Comparison of ENCODE assay signal across 5 mouse cellular contexts in the genomic region with DNA sequence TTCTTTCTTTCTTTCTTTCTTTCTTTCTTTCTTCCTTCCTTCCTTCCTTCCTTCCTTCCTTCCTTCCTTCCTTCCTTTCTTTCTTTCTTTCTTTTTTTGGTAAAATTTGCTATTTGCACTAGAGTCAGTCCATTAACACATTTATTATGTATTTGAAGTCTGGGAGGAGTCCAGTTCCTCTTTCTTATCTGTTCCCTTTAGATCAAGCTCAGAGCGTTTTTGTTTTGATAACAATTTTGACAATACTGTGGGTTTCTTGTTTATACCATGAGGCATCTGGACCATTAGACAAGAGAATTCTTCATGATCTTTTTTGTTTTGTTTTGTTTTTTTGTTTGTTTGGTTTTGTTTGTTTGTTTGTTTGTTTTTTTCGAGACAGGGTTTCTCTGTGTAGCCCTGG. TPM values are rescaled to one million over a fixed set of nuclear protein-coding genes. Genes with fewer than 3 reads are reported as not detected.
DNase-seq lines count a peak whose midpoint lies in the region; ATAC-seq and TF ChIP-seq lines count a peak whose summit lies in the region.
"Not testable (repeated sequence)": the region's sequence is repeated elsewhere in the genome, so short reads cannot be mapped to it uniquely, and the experiment has no call there.
"Had no signal": no experiment of that assay in that cellular context is flagged by ENCODE, and none has a peak within 500 bp of the region (broad histone marks: within the 10 kb centered on the region; RNA-seq: fewer than 3 reads in every experiment).

No protein-coding gene starts in this region.

- TF ChIP-seq POLR2A in MEL (IDR thresholded peaks at IDR 0.05; ENCODE audit: control insufficient read depth in 1 of 2, insufficient read depth in 1 of 2, low read depth in 1 of 2, low read length in 2 of 2, poor library complexity in 1 of 2), result not testable (repeated sequence)

- not testable (repeated sequence) for H3K27me3 ChIP-seq in G1E (ENCODE audit: insufficient read depth, low read length); MEL (ENCODE audit: control insufficient read depth in 1 of 2, insufficient read depth in 2 of 2, low read length in 2 of 2)

- H3K9ac ChIP-seq in MEL (ENCODE audit: control insufficient read depth, low read depth, low read length, poor library complexity, severe bottlenecking), result not testable (repeated sequence)

- TF ChIP-seq EP300 in MEL (IDR thresholded peaks at IDR 0.05; ENCODE audit: low read depth in 1 of 2, low read length in 2 of 2), result peak; percentile 41 to 65; a peak in 3 of 4 replicates

- peaks cover 14% of the 10 kb centered on the region for H3K4me1 ChIP-seq in G1E (ENCODE audit: insufficient read depth, low read depth, low read length)
- not testable (repeated sequence) for H3K4me1 ChIP-seq in MEL (ENCODE audit: control insufficient read depth in 1 of 2, insufficient read depth in 2 of 2, low read length in 2 of 2)

- DNase-seq in G1E (ENCODE audit: low spot score) (peak; percentile 2), MEL (ENCODE audit: low read depth, low spot score) (peak; percentile 32), MEL-GATA-1-ER (ENCODE audit: extremely low read depth, low read depth) (peak; percentile 1)

- not testable (repeated sequence) for TF ChIP-seq RAD21 in MEL (IDR thresholded peaks at IDR 0.05; ENCODE audit: low read depth, low read length)

- H3K4me3 ChIP-seq in G1E (ENCODE audit: low read depth, low read length); MEL (ENCODE audit: control insufficient read depth in 1 of 2, insufficient read depth in 1 of 2, low read depth in 2 of 2, low read length in 2 of 2): not testable (repeated sequence)

- H3K79me2 ChIP-seq in MEL (ENCODE audit: control insufficient read depth, insufficient read depth, low read length, poor library complexity), result not testable (repeated sequence)

- TF ChIP-seq CTCF in G1E (IDR thresholded peaks at IDR 0.05; ENCODE audit: low read depth, low read length); MEL (IDR thresholded peaks at IDR 0.05 in 2 of 3, conservative IDR thresholded peaks at IDR 0.05 in 1 of 3; ENCODE audit: control insufficient read depth in 1 of 3, insufficient read depth in 1 of 3, low read depth in 2 of 3, low read length in 3 of 3, poor library complexity in 1 of 3, severe bottlenecking in 1 of 3): not testable (repeated sequence)

- ATAC-seq in G1E (ENCODE audit: extremely low read depth, insufficient number of reproducible peaks, low FRiP score, poor library complexity, severe bottlenecking), result 0 out of 2 replicates have a peak, but pooled peaks have one; percentile 15

- not testable (repeated sequence) for H3K9me3 ChIP-seq in G1E (replicated peaks); MEL (replicated peaks; ENCODE audit: insufficient read depth, low read length)

- H3K36me3 ChIP-seq in G1E (replicated peaks); MEL (ENCODE audit: control insufficient read depth in 1 of 2, insufficient read depth in 2 of 2, low read length in 2 of 2): not testable (repeated sequence)

- H3K27ac ChIP-seq in MEL (ENCODE audit: control insufficient read depth, low read depth, low read length), result not testable (repeated sequence)

TF ChIP-seq in MEL, 35 proteins besides CTCF, POLR2A, EP300 and RAD21:
- TF ChIP-seq ETS1 (IDR thresholded peaks at IDR 0.05; ENCODE audit: low read depth, low read length), result 0 out of 2 replicates have a peak, but pooled peaks have one; percentile 13
- peak; percentile 57; the same call in 1 of the 2 replicates for TF ChIP-seq TCF12 (IDR thresholded peaks at IDR 0.05; ENCODE audit: low read depth, low read length)
- TF ChIP-seq GATA1 (IDR thresholded peaks at IDR 0.05; ENCODE audit: low read depth, low read length), result peak; percentile 72

RNA-seq across cellular contexts. Expression of a gene that starts 52.3 kb away (rescaled TPM):
- total RNA-seq in G1E (2014; fragmentation: Nextera tagmentation) (not detected in 2 replicates), G1E (2017) (0.12 and 0.22 TPM in 2 replicates), MEL (2012; rRNA removed) (0.77 and 0.92 TPM in 2 replicates)
- polyA plus RNA-seq in G1E (2012) (not detected in 2 replicates), MEL (2012; ENCODE audit: insufficient read depth in 1 of 2, insufficient read length in 2 of 2, low read depth in 1 of 2, low replicate concordance in 2 of 2, missing spikeins in 1 of 2) (1 to 10 TPM in 1 of 2 experiments, not detected in 1; 1.2 TPM)
- polyA plus RNA-seq: activated CD4-positive, CD25-positive, alpha-beta regulatory T cell, adult 4 months; C2C12 had no signal
